Mouse (Mus musculus) intestine, embryonic 14.5 days (tissue): ENCODE data around the gene Usp9x. TPM values are rescaled to one million over a fixed set of nuclear protein-coding genes. Genes with fewer than 3 reads are reported as not detected.

ENCODE experiments used
- ATAC-seq: fragments of 200-750 bp; cut with Nextera tagmentation; replicated peaks from 2 replicates; pipeline ENCODE4 v1.8.0; 2017; ENCODE audit warnings: low read depth, moderate number of reproducible peaks, moderate TSS enrichment, moderate library complexity; ENCODE audit not compliant: low FRiP score, low TSS enrichment
- DNase-seq: peaks from one replicate; pipeline ENCODE4 v3.0.0-alpha.2; 2018; ENCODE audit warnings: low spot score
- H3K27ac ChIP-seq: fragments of 300-500 bp; sonication (generic); 2 replicates; pipeline ENCODE4 v1.5.1; 2014; ENCODE audit warnings: low read depth, mild to moderate bottlenecking, control low read depth
- H3K27me3 ChIP-seq: fragments of 300-500 bp; sonication (generic); replicated peaks from 2 replicates; pipeline ENCODE4 v1.6.1; 2014; ENCODE audit warnings: low read length, control low read depth; ENCODE audit not compliant: control insufficient read depth, insufficient read depth
- H3K36me3 ChIP-seq: fragments of 300-500 bp; sonication (generic); 2 replicates; pipeline ENCODE4 v1.6.1; 2014; ENCODE audit warnings: low read length, control low read depth; ENCODE audit not compliant: control insufficient read depth, insufficient read depth
- H3K4me1 ChIP-seq: fragments of 300-500 bp; sonication (generic); replicated peaks from 2 replicates; pipeline ENCODE4 v1.6.1; 2014; ENCODE audit warnings: low read length, control low read depth, mixed read lengths; ENCODE audit not compliant: control insufficient read depth, insufficient read depth
- H3K4me2 ChIP-seq: fragments of 300-500 bp; sonication (generic); 2 replicates; pipeline ENCODE4 v1.6.1; 2014; ENCODE audit warnings: low read length
- H3K4me3 ChIP-seq: fragments of 300-500 bp; sonication (generic); 2 replicates; pipeline ENCODE4 v1.5.1; 2014; ENCODE audit warnings: low read depth, low read length, control low read depth, mixed read lengths
- H3K9ac ChIP-seq: fragments of 300-500 bp; sonication (generic); 2 replicates; pipeline ENCODE4 v1.6.1; 2014; ENCODE audit warnings: mild to moderate bottlenecking, low read length
- H3K9me3 ChIP-seq: fragments of 300-500 bp; sonication (generic); 2 replicates; pipeline ENCODE4 v1.6.1; 2016; ENCODE audit warnings: low read length, control low read depth; ENCODE audit not compliant: control insufficient read depth
- WGBS: fragments of 180-500 bp; shearing (Covaris S2); extraction: QIAGEN DNeasy Blood & Tissue Kit; methylation state at CpG from one replicate; pipeline ENCODE4 v1.1.7; 2014; 5-methylcytosine and 5-hydroxymethylcytosine counted together
- polyA plus RNA-seq: library from polyadenylated mRNA; unstranded; fragments of >200 nt; fragmentation: Nextera tagmentation; extraction: Ambion mirVana; gene quantifications from 2 replicates; pipeline ENCODE4 v1.2.1, GENCODE M21; 2014

The Usp9x gene
- polyA plus RNA-seq, 1 experiment from 2014 or later: 45.5 TPM

DNA sequence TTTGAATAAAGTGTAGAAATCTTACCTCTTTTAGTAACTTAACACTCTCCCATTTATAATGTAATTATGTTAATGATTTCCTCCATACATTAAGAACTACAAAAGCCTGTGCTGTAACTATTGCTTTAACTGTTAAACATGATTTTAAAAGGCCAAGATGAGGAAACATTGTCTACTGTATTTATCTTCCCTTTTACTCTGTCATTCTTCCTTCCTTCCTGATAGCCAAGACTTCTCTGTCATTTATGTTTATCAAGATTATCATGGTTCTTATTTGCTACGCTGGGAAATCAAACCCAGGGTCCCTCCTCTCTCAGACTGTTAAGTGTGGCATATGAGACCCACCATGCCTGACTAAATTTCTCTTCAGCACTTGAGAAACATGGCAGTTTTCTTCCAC lies 30.9 kb upstream of the Usp9x start:
- 57% methylated on average over 1 of the region's 1 CpGs for WGBS
- H3K36me3 ChIP-seq: no peaks in the 10 kb centered on the region

DNA sequence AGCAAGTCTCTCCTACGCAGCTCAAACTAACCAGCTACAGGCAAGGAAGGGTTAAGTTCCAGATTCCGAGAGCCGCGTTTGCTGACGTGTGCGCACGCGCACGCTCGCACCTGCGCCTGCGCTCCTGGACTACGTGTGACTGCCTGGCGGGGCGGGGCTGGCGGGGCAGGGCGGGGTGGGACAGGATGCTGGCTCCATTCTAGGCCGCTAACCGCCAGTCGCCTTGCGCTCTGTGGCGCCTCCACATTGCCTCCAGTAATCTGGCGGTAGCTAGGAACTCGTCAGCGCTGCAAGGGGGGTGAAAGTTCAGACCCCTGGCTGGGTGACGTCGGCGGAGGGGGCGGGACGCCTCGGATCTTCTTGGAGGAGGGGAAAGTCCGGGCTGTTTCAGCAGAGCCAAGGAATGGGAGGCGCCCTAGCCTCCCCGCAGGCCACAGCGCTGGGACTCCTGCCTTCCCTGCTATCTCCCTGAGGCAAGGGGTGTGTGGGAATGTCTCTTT lies 29.6 kb upstream of the Usp9x start:
- Histone ChIP-seq H3K9me3 (no peaks in the 10 kb centered on the region), H3K4me1 (no peaks in the 10 kb centered on the region), H3K36me3 (no peaks in the 10 kb centered on the region), H3K27me3 (no peaks in the 10 kb centered on the region), H3K27ac (peak overlapping the region; percentile 68), H3K4me3 (peak overlapping the region; percentile 34), H3K4me2 (peak overlapping the region; percentile 61), H3K9ac (peak overlapping the region; percentile 38)
- 7% methylated on average over 35 of the region's 35 CpGs for WGBS
- DNase-seq: peak; percentile 93
- ATAC-seq: peak; percentile 98

More for the DNA sequence above, 30.9 kb upstream of the Usp9x start:
- Histone ChIP-seq H3K4me1 (no peaks in the 10 kb centered on the region), H3K9me3 (no peaks in the 10 kb centered on the region), H3K4me3 (no peak overlapping the region), H3K27me3 (no peaks in the 10 kb centered on the region), H3K27ac (no peak overlapping the region), H3K9ac (no peak overlapping the region), H3K4me2 (no peak overlapping the region)
- DNase-seq: no peak
- no peak for ATAC-seq

DNA sequence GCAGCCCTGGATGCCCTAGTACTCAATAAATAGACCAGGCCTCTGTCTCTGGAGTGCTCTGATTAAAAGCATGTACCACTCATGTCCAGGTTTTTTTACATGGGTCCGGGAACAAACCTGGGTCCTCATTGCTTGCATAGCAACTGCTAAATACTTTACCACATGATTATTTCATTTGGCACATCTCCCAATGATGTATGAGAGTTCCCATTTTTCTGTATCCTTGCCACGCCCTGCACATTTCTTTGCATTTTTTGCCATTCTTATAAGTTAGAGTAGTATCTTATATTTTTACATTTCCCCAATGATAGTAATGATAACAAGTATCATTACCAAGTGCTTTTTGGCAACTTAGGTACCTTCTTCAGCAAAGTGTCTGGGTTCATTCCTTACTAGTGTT lies 27.5 kb upstream of the Usp9x start:
- no peak for ATAC-seq

DNA sequence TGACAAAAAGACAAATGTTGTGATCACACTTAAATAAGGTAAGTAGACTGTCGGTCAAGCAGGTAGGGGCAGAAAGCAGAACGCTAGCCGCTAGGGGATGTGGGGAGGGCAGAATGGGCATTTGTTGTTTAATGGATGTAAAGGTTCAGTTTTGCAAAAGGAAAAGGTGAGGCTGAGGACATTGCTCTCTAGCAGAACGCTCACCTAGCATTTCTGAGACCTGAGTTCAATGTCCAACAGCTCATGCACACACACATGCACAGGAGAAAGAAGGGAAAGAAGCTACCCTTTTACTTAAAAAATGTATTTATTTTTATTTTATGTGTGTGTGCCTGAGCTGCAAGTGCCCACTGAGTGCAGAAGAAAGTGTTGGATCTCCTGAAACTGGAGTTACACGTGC lies 26.6 kb upstream of the Usp9x start:
- Histone ChIP-seq H3K36me3 (no peaks in the 10 kb centered on the region), H3K27me3 (no peaks in the 10 kb centered on the region), H3K27ac (no peak overlapping the region), H3K4me2 (no peak overlapping the region), H3K4me1 (no peaks in the 10 kb centered on the region), H3K9ac (no peak overlapping the region), H3K4me3 (no peak overlapping the region), H3K9me3 (no peaks in the 10 kb centered on the region)
- DNase-seq: no peak
- no peak for ATAC-seq
- 88% methylated on average over 5 of the region's 5 CpGs for WGBS

More for the DNA sequence above, 27.5 kb upstream of the Usp9x start:
- no peaks in the 10 kb centered on the region for H3K36me3 ChIP-seq
- WGBS: 96% methylated on average over 2 of the region's 2 CpGs
- no peak overlapping the region for H3K9ac ChIP-seq
- DNase-seq: no peak
- no peaks in the 10 kb centered on the region for H3K4me1 ChIP-seq
- no peak overlapping the region for H3K27ac ChIP-seq
- H3K27me3 ChIP-seq: no peaks in the 10 kb centered on the region
- H3K9me3 ChIP-seq: no peaks in the 10 kb centered on the region
- H3K4me2 ChIP-seq: no peak overlapping the region
- H3K4me3 ChIP-seq: no peak overlapping the region

DNA sequence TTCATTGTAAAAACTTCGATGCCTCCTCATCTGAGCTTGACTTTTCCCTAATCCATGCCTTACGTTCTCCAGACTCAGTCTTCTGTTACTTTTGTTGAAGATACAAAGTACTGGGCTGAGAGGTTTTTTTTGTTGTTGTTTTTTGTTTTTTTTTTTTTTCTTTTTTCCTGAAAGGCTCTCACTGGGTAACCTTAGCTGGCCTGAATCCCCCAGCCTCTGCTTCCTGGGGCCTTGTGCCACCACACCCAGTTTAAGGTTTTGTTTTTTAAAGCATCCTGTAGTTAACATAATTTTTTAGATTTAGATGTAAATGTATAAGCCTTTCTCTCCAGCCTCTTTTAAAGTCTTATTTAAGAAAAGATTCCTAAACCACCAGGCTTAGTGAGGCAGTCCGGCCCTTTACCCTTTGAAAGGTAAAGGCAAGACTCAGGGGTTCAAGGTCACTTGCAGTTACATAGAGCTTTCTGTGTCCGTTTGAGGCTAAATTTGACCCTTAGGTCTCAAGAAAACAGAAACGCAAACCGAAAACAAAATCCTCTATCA lies 24.3 kb upstream of the Usp9x start:
- 45% methylated on average over 6 of the region's 6 CpGs for WGBS
- no peak overlapping the region for H3K4me3 ChIP-seq
- no peak overlapping the region for H3K9ac ChIP-seq
- DNase-seq (no peak), ATAC-seq (no peak)
- no peaks in the 10 kb centered on the region for H3K9me3 ChIP-seq
- no peak overlapping the region for H3K4me2 ChIP-seq
- no peaks in the 10 kb centered on the region for H3K4me1 ChIP-seq
- H3K27ac ChIP-seq: no peak overlapping the region
- 0 out of 2 replicates have a peak, but pooled peaks cover 4% of the 10 kb centered on the region for H3K27me3 ChIP-seq
- H3K36me3 ChIP-seq: no peaks in the 10 kb centered on the region

DNA sequence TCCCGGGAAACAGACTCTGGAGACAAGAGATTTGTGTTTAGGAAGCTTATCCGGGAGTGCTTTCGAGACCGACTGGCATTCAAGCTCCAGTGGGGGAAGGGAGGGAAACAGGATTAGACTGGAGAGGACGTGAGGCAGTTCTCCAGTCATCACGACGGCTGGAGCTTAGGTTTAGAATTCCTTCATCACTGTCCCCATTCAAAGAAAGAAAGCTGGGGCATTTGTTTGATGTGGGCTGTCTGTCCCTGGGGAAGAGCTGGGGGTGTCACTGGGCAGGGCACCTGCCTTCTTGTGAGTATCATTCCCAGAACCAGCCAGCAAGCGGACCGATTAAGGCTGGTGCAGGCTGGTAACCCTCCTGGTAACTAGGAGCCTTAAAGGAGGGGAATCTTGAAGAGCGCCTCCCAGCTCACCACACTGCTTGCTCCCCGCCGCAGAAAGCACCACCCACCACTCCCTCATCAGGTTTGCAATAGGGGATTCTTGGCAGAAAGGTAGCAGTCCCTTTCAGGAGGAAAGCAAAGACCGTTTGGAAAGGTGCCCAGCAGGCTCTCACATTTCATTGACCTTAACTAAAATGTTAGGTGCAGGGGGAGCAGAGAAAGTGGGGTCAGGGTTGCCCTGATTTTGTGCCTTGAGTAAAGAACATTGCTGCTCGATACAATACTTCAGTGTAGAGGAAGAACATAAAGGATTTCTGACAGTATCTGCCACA lies 23.5 kb upstream of the Usp9x start:
- Histone ChIP-seq H3K4me2 (peak overlapping the region; percentile 32), H3K36me3 (no peaks in the 10 kb centered on the region), H3K27me3 (0 out of 2 replicates have a peak, but pooled peaks cover 4% of the 10 kb centered on the region), H3K4me1 (no peaks in the 10 kb centered on the region), H3K4me3 (no peak overlapping the region), H3K9ac (0 out of 2 replicates have a peak overlapping the region, but pooled peaks have one; percentile 3), H3K9me3 (no peaks in the 10 kb centered on the region), H3K27ac (no peak overlapping the region)
- 14% methylated on average over 14 of the region's 14 CpGs for WGBS
- ATAC-seq (no peak), DNase-seq (no peak)

DNA sequence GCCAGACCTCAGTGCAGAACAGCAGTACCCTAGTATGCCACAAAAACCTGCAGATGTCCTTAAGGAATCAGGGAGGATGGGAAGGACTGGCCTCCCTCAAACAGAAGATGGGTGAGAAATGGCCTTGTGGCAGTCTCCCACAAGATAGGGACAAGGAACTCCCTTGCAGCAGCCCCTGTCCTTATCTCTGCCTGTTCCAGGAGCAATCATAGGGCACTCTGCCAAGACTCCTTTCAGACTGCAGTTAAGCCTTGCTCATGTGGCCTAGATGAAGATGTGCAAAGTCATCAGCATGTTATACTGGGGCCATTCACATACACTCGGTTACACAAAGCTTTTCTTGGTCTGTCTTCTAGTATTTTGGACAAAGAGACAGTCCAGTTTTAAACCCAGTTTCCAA lies 16.7 kb upstream of the Usp9x start:
- no peaks in the 10 kb centered on the region for H3K4me1 ChIP-seq
- H3K36me3 ChIP-seq: no peaks in the 10 kb centered on the region
- H3K9ac ChIP-seq: no peak overlapping the region
- H3K4me2 ChIP-seq: no peak overlapping the region
- 0 out of 2 replicates have a peak, but pooled peaks cover 4% of the 10 kb centered on the region for H3K27me3 ChIP-seq
- no peak overlapping the region for H3K4me3 ChIP-seq
- no peak overlapping the region for H3K27ac ChIP-seq
- 84% methylated on average over 1 of the region's 1 CpGs for WGBS
- no peaks in the 10 kb centered on the region for H3K9me3 ChIP-seq
- ATAC-seq (no peak), DNase-seq (no peak)

DNA sequence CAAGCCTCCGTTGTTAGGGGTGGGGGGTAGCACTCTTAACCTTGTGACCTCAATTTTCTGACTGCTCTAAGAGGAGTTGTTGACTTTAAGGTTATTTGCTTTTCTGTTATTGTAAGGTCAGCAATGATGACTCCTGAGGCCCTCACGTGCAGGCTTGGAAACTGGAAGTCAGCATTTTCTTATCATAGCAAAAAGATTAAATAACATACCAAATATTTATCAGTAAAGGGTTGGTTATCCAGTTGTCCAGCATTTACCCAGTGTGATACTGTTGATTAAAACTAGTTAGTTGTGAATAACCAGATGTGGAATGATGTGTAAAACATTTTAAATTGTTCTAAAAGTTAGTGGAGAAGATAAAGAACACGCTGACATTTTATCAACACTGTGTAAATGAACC lies 9.3 kb upstream of the Usp9x start:
- DNase-seq: no peak
- Histone ChIP-seq H3K9me3 (no peaks in the 10 kb centered on the region), H3K36me3 (no peaks in the 10 kb centered on the region), H3K4me1 (no peaks in the 10 kb centered on the region), H3K4me3 (no peak overlapping the region), H3K27me3 (no peaks in the 10 kb centered on the region), H3K27ac (no peak overlapping the region), H3K9ac (no peak overlapping the region), H3K4me2 (no peak overlapping the region)
- ATAC-seq: no peak
- 37% methylated on average over 3 of the region's 3 CpGs for WGBS
